Mouse (Mus musculus): ENCODE measurements around the gene Crlf2.

The Crlf2 gene

DNA sequence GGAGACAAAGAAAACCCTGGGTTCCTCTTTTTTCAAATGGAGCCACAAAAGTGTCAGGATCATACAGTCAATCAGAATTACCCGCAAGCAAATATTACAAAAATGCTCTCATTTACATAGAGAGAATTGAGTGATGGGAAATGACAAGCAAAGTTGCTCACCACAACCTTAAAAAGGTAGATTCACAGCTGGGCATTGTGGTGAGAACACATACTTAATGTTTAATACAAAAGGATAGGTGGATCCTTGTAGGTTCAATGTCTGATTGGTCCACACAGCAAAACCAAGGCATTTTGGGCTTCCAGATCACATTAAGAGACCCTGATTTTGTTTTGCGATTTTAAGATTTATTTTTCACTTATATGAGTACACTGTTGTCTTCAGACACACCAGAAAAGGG, 11.7 kb downstream of the Crlf2 start:
- no peak for DNase-seq

DNA sequence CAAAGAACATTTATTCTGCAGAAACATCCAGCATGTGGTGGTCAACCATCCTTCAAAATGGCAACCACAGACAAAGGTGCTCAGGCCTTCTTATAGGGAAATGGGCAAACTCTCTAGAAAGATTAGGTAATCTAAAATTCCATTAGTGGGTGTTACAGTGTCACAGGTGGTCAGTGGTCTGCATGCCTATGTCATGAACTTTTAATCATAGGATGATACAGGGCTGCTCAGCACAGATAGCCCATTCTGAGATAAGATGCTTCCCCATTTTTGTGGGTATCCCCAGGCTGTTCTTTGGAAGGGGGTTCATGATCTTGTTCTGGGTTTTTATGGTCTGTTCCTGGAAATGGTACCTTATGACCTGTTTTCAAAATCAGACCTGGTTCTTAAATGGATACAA, 49.1 kb downstream of the Crlf2 start:
- no peak for DNase-seq

DNA sequence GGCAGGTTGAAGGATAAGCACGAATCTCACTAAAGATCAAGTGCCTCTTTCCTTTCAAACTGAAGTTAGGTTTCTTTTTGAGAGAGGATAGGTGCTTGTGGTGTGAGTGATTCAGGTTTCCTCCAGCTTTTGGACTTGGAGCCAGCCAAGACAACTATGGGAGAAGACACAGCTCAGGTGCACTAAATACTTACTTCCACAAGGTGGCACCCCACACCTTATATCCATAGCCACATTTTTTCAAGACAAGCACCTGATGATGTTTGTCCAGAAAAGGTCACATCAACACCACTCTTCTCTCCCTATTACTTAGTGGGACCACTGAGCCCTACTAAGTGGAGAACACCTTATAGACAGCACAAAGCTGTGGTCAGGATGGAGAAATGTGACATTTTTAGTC, 52.1 kb downstream of the Crlf2 start:
- no peak for DNase-seq
